Mouse (Mus musculus) retina, embryonic 14.5 days (tissue): ENCODE measurements around the gene Abcd3.

Experiments used
- DNase-seq: peaks from one replicate; pipeline ENCODE4 v3.0.0-alpha.2; 2015; ENCODE audit warnings: low spot score

The Abcd3 gene

DNA sequence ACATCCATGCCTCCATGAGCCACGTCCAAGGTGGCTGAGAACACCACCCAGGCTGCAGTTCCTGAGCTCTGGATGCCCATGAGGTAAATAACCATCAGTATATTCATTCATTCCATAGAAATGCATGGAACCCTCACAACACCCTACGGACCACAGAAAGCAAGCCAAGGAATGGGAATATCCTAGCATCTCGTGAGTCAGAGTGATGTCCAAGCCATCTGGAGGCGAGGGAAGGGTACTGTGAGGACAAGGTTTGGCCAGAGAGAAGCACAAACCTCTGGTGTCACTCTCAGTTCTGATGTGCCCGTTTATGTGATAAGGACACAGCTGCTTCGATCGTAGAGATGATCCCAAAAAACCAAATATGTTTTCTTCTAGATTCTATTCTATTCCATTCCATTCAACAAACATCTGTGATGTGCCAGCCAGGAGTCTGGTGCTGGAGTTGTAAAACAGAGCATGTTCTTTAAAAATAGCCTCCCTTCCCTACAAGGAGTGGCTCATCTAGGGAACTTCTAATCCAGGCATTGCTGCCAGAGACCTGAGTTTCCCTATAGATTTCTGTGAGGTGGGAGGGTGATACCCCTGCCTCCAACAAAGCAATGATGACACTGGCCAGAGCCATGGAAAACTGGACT lies 104.1 kb downstream of the Abcd3 start:
- no peak for DNase-seq
